Mouse (Mus musculus) ES-Bruce4 (cell line): Measurements from ENCODE around the gene 1700042G07Rik. TPM values are rescaled to one million over a fixed set of nuclear protein-coding genes. Genes with fewer than 3 reads are reported as not detected.

Experiments
- H3K27ac ChIP-seq: 2 replicates; pipeline ENCODE4 v1.5.1; 2012; ENCODE audit warnings: low read length, inconsistent platforms; ENCODE audit not compliant: insufficient read depth
- H3K27me3 ChIP-seq: 2 replicates; pipeline ENCODE4 v1.6.1; 2012; ENCODE audit warnings: mild to moderate bottlenecking, low read length, inconsistent platforms; ENCODE audit not compliant: control insufficient read depth, poor library complexity, insufficient read depth, severe bottlenecking
- H3K36me3 ChIP-seq: 2 replicates; pipeline ENCODE4 v1.6.1; 2012; ENCODE audit warnings: inconsistent platforms, mild to moderate bottlenecking, low read length, moderate library complexity; ENCODE audit not compliant: control insufficient read depth, poor library complexity, insufficient read depth, severe bottlenecking
- H3K4me1 ChIP-seq: one replicate; pipeline ENCODE4 v1.8.1; 2011; ENCODE audit warnings: low read length; ENCODE audit not compliant: control insufficient read depth, insufficient read depth
- H3K4me3 ChIP-seq: 2 replicates; pipeline ENCODE4 v1.5.1; 2011; ENCODE audit warnings: low read depth, mild to moderate bottlenecking, low read length
- H3K9ac ChIP-seq: 2 replicates; pipeline ENCODE4 v1.6.1; 2012; ENCODE audit warnings: low read depth, mild to moderate bottlenecking, inconsistent platforms; ENCODE audit not compliant: poor library complexity, severe bottlenecking
- H3K9me3 ChIP-seq: replicated peaks from 2 replicates; pipeline ENCODE4 v1.6.1; 2012; ENCODE audit warnings: mild to moderate bottlenecking, low read length, inconsistent platforms; ENCODE audit not compliant: control insufficient read depth, poor library complexity, insufficient read depth, severe bottlenecking
- CTCF ChIP-seq: IDR thresholded peaks from one replicate; pipeline ENCODE4 v1.8.1; 2011; ENCODE audit warnings: low read depth, low read length
- EP300 ChIP-seq: IDR thresholded peaks from 2 replicates; pipeline ENCODE4 v1.6.1; 2011; ENCODE audit warnings: low read depth, low read length; ENCODE audit not compliant: insufficient read depth
- POLR2A ChIP-seq: IDR thresholded peaks from one replicate; pipeline ENCODE4 v1.8.1; 2011; ENCODE audit warnings: low read length; ENCODE audit not compliant: insufficient read depth
- polyA plus RNA-seq: library from polyadenylated mRNA; stranded (reverse); fragments of >200 nt; gene quantifications from 2 replicates; pipeline ENCODE4 v1.2.4, GENCODE M21; 2011; ENCODE audit warnings: low read depth; ENCODE audit not compliant: missing spikeins, insufficient read depth, insufficient read length

1700042G07Rik gene
- polyA plus RNA-seq, 1 experiment, result not detected

GRCm38 (mm10) chr4:116192286-116192835 is 19.2 kb downstream of the 1700042G07Rik start:
- no peak overlapping the region for H3K9ac ChIP-seq
- no peak overlapping the region for H3K4me3 ChIP-seq
- no peak overlapping the region for H3K27ac ChIP-seq
- TF ChIP-seq POLR2A, result no peak
- no peak for TF ChIP-seq EP300
- TF ChIP-seq CTCF, result no peak
- H3K9me3 ChIP-seq, result no peaks in the 10 kb centered on the region
- H3K4me1 ChIP-seq, result no peaks in the 10 kb centered on the region
- no peaks in the 10 kb centered on the region for H3K36me3 ChIP-seq
- H3K27me3 ChIP-seq, result no peaks in the 10 kb centered on the region

- Histone ChIP-seq H3K27me3 (no peaks in the 10 kb centered on the region), H3K9me3 (no peaks in the 10 kb centered on the region), H3K9ac (no peak overlapping the region), H3K27ac (no peak overlapping the region), H3K36me3 (no peaks in the 10 kb centered on the region), H3K4me3 (no peak overlapping the region), H3K4me1 (no peaks in the 10 kb centered on the region)
- no peak for TF ChIP-seq CTCF
- no peak for TF ChIP-seq EP300
- no peak for TF ChIP-seq POLR2A
Observed at GRCm38 (mm10) chr4:116193583-116194383, 20.6 kb downstream of the 1700042G07Rik start.

GRCm38 (mm10) chr4:116198422-116198821 is 25.2 kb downstream of the 1700042G07Rik start:
- TF ChIP-seq POLR2A, result no peak
- no peak for TF ChIP-seq CTCF
- no peak for TF ChIP-seq EP300
- no peaks in the 10 kb centered on the region for H3K27me3 ChIP-seq
- H3K27ac ChIP-seq, result no peak overlapping the region
- H3K9ac ChIP-seq, result no peak overlapping the region
- no peaks in the 10 kb centered on the region for H3K36me3 ChIP-seq
- H3K4me1 ChIP-seq, result no peaks in the 10 kb centered on the region
- no peaks in the 10 kb centered on the region for H3K9me3 ChIP-seq
- H3K4me3 ChIP-seq, result no peak overlapping the region

GRCm38 (mm10) chr4:116204422-116204821 is 31.2 kb downstream of the 1700042G07Rik start:
- no peak for TF ChIP-seq POLR2A
- TF ChIP-seq EP300, result no peak
- no peak for TF ChIP-seq CTCF

GRCm38 (mm10) chr4:116206531-116206930 is 33.4 kb downstream of the 1700042G07Rik start:
- Histone ChIP-seq H3K27me3 (no peaks in the 10 kb centered on the region), H3K4me1 (no peaks in the 10 kb centered on the region), H3K9ac (no peak overlapping the region), H3K4me3 (no peak overlapping the region), H3K9me3 (no peaks in the 10 kb centered on the region), H3K27ac (no peak overlapping the region), H3K36me3 (no peaks in the 10 kb centered on the region)
- TF ChIP-seq CTCF, result no peak
- no peak for TF ChIP-seq EP300
- TF ChIP-seq POLR2A, result no peak

More at GRCm38 (mm10) chr4:116204422-116204821, 31.2 kb downstream of the 1700042G07Rik start:
- no peaks in the 10 kb centered on the region for H3K4me1 ChIP-seq
- H3K27me3 ChIP-seq, result no peaks in the 10 kb centered on the region
- H3K9ac ChIP-seq, result no peak overlapping the region
- H3K9me3 ChIP-seq, result no peaks in the 10 kb centered on the region
- H3K27ac ChIP-seq, result no peak overlapping the region
- H3K36me3 ChIP-seq, result no peaks in the 10 kb centered on the region
- no peak overlapping the region for H3K4me3 ChIP-seq

- H3K9ac ChIP-seq, result no peak overlapping the region
- H3K27me3 ChIP-seq, result no peaks in the 10 kb centered on the region
- H3K4me1 ChIP-seq, result no peaks in the 10 kb centered on the region
- no peaks in the 10 kb centered on the region for H3K36me3 ChIP-seq
- TF ChIP-seq EP300 (no peak), POLR2A (no peak), CTCF (no peak)
- H3K27ac ChIP-seq, result no peak overlapping the region
- H3K9me3 ChIP-seq, result no peaks in the 10 kb centered on the region
- no peak overlapping the region for H3K4me3 ChIP-seq
Observed at GRCm38 (mm10) chr4:116208891-116209290, 35.7 kb downstream of the 1700042G07Rik start.
